Mouse (Mus musculus) midbrain, embryonic 11.5 days (tissue): ENCODE data around the gene Haus6. TPM values are rescaled to one million over a fixed set of nuclear protein-coding genes. Genes with fewer than 3 reads are reported as not detected.

ENCODE experiments used
- ATAC-seq: fragments of 200-750 bp; cut with Nextera tagmentation; 2 replicates; pipeline ENCODE4 v1.8.0; 2017; ENCODE audit warnings: moderate TSS enrichment, moderate library complexity; ENCODE audit not compliant: low FRiP score
- DNase-seq: peaks from one replicate; pipeline ENCODE4 v3.0.0; 2015; ENCODE audit warnings: low spot score; ENCODE audit errors: missing footprints
- H3K27ac ChIP-seq: fragments of 300-500 bp; sonication (generic); 2 replicates; pipeline ENCODE4 v1.5.1; 2014; ENCODE audit warnings: low read depth, low read length
- H3K27me3 ChIP-seq: fragments of 300-500 bp; sonication (generic); 2 replicates; pipeline ENCODE4 v1.6.1; 2014; ENCODE audit warnings: mild to moderate bottlenecking, low read length, moderate library complexity, mixed read lengths; ENCODE audit not compliant: control insufficient read depth, insufficient read depth
- H3K36me3 ChIP-seq: fragments of 300-500 bp; sonication (generic); 2 replicates; pipeline ENCODE4 v1.6.1; 2014; ENCODE audit warnings: mild to moderate bottlenecking, low read length, moderate library complexity, mixed read lengths; ENCODE audit not compliant: control insufficient read depth, insufficient read depth
- H3K4me1 ChIP-seq: fragments of 300-500 bp; sonication (generic); 2 replicates; pipeline ENCODE4 v1.6.1; 2014; ENCODE audit warnings: low read length; ENCODE audit not compliant: control insufficient read depth, insufficient read depth
- H3K4me2 ChIP-seq: fragments of 300-500 bp; sonication (generic); 2 replicates; pipeline ENCODE4 v1.6.1; 2014; ENCODE audit warnings: mild to moderate bottlenecking, moderate library complexity
- H3K4me3 ChIP-seq: fragments of 300-500 bp; sonication (generic); 2 replicates; pipeline ENCODE4 v1.5.1; 2014; ENCODE audit warnings: low read depth, low read length
- H3K9ac ChIP-seq: fragments of 300-500 bp; sonication (generic); 2 replicates; pipeline ENCODE4 v1.6.1; 2014; ENCODE audit warnings: low read length
- H3K9me3 ChIP-seq: fragments of 300-500 bp; sonication (generic); 2 replicates; pipeline ENCODE4 v1.6.1; 2016; ENCODE audit warnings: low read length; ENCODE audit not compliant: control insufficient read depth
- WGBS: fragments of 180-500 bp; shearing (Covaris S2); extraction: QIAGEN DNeasy Blood & Tissue Kit; methylation state at CpG from one replicate; pipeline ENCODE4 v1.1.7; 2014; 5-methylcytosine and 5-hydroxymethylcytosine counted together
- polyA plus RNA-seq: library from polyadenylated mRNA; unstranded; fragments of >200 nt; fragmentation: Nextera tagmentation; extraction: Ambion mirVana; gene quantifications from 2 replicates; pipeline ENCODE4 v1.2.1, GENCODE M21; 2014

Haus6 gene
- polyA plus RNA-seq, 1 experiment from 2014 or later: 28.8 TPM

- Histone ChIP-seq H3K9ac (no peak overlapping the region), H3K27me3 (no peaks in the 10 kb centered on the region), H3K4me1 (peaks cover 12% of the 10 kb centered on the region), H3K4me2 (no peak overlapping the region), H3K4me3 (no peak overlapping the region), H3K36me3 (peaks cover 7% of the 10 kb centered on the region; the same call in 1 of the 2 replicates), H3K27ac (no peak overlapping the region), H3K9me3 (no peaks in the 10 kb centered on the region)
- no peak for DNase-seq
- ATAC-seq: no peak
- 68% methylated on average over 4 of the region's 4 CpGs for WGBS
These were observed 31.8 kb downstream of the Haus6 start for GRCm38 (mm10) chr4:86580056-86580455.

GRCm38 (mm10) chr4:86576630-86577225 is 35.1 kb downstream of the Haus6 start:
- Histone ChIP-seq H3K9ac (peak overlapping the region; percentile 95), H3K27ac (0 out of 2 replicates have a peak overlapping the region, but pooled peaks have one; percentile 93), H3K4me3 (peak overlapping the region; percentile 85), H3K27me3 (no peaks in the 10 kb centered on the region), H3K36me3 (no peaks in the 10 kb centered on the region), H3K4me2 (peak overlapping the region; percentile 86), H3K4me1 (peaks cover 12% of the 10 kb centered on the region), H3K9me3 (no peaks in the 10 kb centered on the region)
- no peak for DNase-seq
- 11% methylated on average over 11 of the region's 11 CpGs for WGBS
- ATAC-seq: no peak

- peak overlapping the region; percentile 85 for H3K4me3 ChIP-seq
- no peaks in the 10 kb centered on the region for H3K36me3 ChIP-seq
- H3K9me3 ChIP-seq: no peaks in the 10 kb centered on the region
- H3K27ac ChIP-seq: peak overlapping the region; percentile 93
- under 1% methylated on average over 20 of the region's 20 CpGs for WGBS
- H3K9ac ChIP-seq: peak overlapping the region; percentile 95
- H3K4me1 ChIP-seq: peaks cover 12% of the 10 kb centered on the region
- no peak; the same call in 1 of the 2 replicates for ATAC-seq
- no peaks in the 10 kb centered on the region for H3K27me3 ChIP-seq
- DNase-seq: peak; percentile 93
- peak overlapping the region; percentile 86 for H3K4me2 ChIP-seq
These were observed 35.7 kb downstream of the Haus6 start for GRCm38 (mm10) chr4:86576120-86576541.

- Histone ChIP-seq H3K4me3 (peak within 1 kb of the TSS; percentile 85), H3K27me3 (no peaks in the 10 kb centered on the region), H3K9ac (peak within 1 kb of the TSS; percentile 95), H3K9me3 (no peaks in the 10 kb centered on the region), H3K4me1 (peaks cover 12% of the 10 kb centered on the region), H3K27ac (peak within 1 kb of the TSS; percentile 93), H3K36me3 (no peaks in the 10 kb centered on the region), H3K4me2 (peak within 1 kb of the TSS; percentile 86)
- WGBS: under 1% methylated on average over 53 of the region's 53 CpGs
- ATAC-seq (peak; percentile 97), DNase-seq (peak; percentile 99)
These were observed 36.4 kb downstream of the Haus6 start, which contains the start of gene Rraga for GRCm38 (mm10) chr4:86575283-86575983. Gene Rraga, plus strand, starts transcription at chr4:86575668.

- peak; percentile 38 for ATAC-seq
- Histone ChIP-seq H3K27me3 (no peaks in the 10 kb centered on the region), H3K4me3 (peak overlapping the region; percentile 85), H3K4me2 (peak overlapping the region; percentile 86), H3K27ac (peak overlapping the region; percentile 93), H3K36me3 (no peaks in the 10 kb centered on the region), H3K4me1 (peaks cover 12% of the 10 kb centered on the region), H3K9me3 (no peaks in the 10 kb centered on the region), H3K9ac (peak overlapping the region; percentile 95)
- no peak for DNase-seq
- WGBS: 19% methylated on average over 6 of the region's 6 CpGs
These were observed 36.9 kb downstream of the Haus6 start for GRCm38 (mm10) chr4:86574939-86575282.

- no peak for ATAC-seq
- 94% methylated on average over 3 of the region's 3 CpGs for WGBS
- Histone ChIP-seq H3K36me3 (no peaks in the 10 kb centered on the region), H3K27me3 (no peaks in the 10 kb centered on the region), H3K4me1 (no peaks in the 10 kb centered on the region), H3K4me3 (no peak overlapping the region), H3K27ac (no peak overlapping the region), H3K4me2 (no peak overlapping the region), H3K9me3 (no peaks in the 10 kb centered on the region), H3K9ac (no peak overlapping the region)
- no peak for DNase-seq
These were observed 50.8 kb downstream of the Haus6 start for GRCm38 (mm10) chr4:86561061-86561460.

GRCm38 (mm10) chr4:86559006-86559405 is 52.8 kb downstream of the Haus6 start:
- 72% methylated on average over 4 of the region's 4 CpGs for WGBS
- Histone ChIP-seq H3K27me3 (no peaks in the 10 kb centered on the region), H3K27ac (no peak overlapping the region), H3K4me2 (no peak overlapping the region), H3K9ac (no peak overlapping the region), H3K36me3 (no peaks in the 10 kb centered on the region), H3K4me1 (no peaks in the 10 kb centered on the region), H3K9me3 (no peaks in the 10 kb centered on the region), H3K4me3 (no peak overlapping the region)
- ATAC-seq (no peak), DNase-seq (peak; percentile 73)

- Histone ChIP-seq H3K9ac (no peak within 1 kb of the TSS), H3K27me3 (no peaks in the 10 kb centered on the region), H3K36me3 (no peaks in the 10 kb centered on the region), H3K4me1 (no peaks in the 10 kb centered on the region), H3K4me3 (no peak within 1 kb of the TSS), H3K9me3 (no peaks in the 10 kb centered on the region), H3K4me2 (no peak within 1 kb of the TSS), H3K27ac (no peak within 1 kb of the TSS)
- 92% methylated on average over 7 of the region's 7 CpGs for WGBS
- DNase-seq (peak; percentile 26), ATAC-seq (no peak)
These were observed 53.6 kb downstream of the Haus6 start, which contains the start of gene Saxo1 for GRCm38 (mm10) chr4:86558228-86558627. Gene Saxo1, minus strand, starts transcription at chr4:86558328.

- 71% methylated on average over 7 of the region's 7 CpGs for WGBS
- ATAC-seq: no peak
- no peaks in the 10 kb centered on the region for H3K36me3 ChIP-seq
These were observed 54.5 kb downstream of the Haus6 start for GRCm38 (mm10) chr4:86557371-86557770.

More at GRCm38 (mm10) chr4:86557371-86557770, 54.5 kb downstream of the Haus6 start:
- no peaks in the 10 kb centered on the region for H3K9me3 ChIP-seq
- peak; percentile 28 for DNase-seq
- H3K4me2 ChIP-seq: no peak overlapping the region
- no peaks in the 10 kb centered on the region for H3K4me1 ChIP-seq
- H3K27ac ChIP-seq: no peak overlapping the region
- no peaks in the 10 kb centered on the region for H3K27me3 ChIP-seq
- H3K9ac ChIP-seq: no peak overlapping the region
- no peak overlapping the region for H3K4me3 ChIP-seq
